Mouse (Mus musculus) naive thymus-derived CD4-positive, alpha-beta T cell, adult 5 months (primary cell): ENCODE results near the gene Tmem185a. TPM values are rescaled to one million over a fixed set of nuclear protein-coding genes. Genes with fewer than 3 reads are reported as not detected.

Experiments
- polyA plus RNA-seq: library from polyadenylated mRNA; unstranded; fragments of 100-300 nt; shearing (Covaris generic); gene quantifications from one replicate; pipeline ENCODE4 v1.2.1, GENCODE M21; 2017

Gene Tmem185a
- 19.5 TPM for polyA plus RNA-seq

GRCm38 (mm10) chrX:70476792-70477776, at the start of gene Tmem185a:
Gene Tmem185a, minus strand, starts transcription at chrX:70477180.

Other genes starting within 250 kb of the Tmem185a start
- gene Ids, start 112.1 kb downstream of the Tmem185a start, polyA plus RNA-seq = 29.7 TPM
- gene 1110012L19Rik, start 91.3 kb downstream of the Tmem185a start, polyA plus RNA-seq = 28.9 TPM